Mouse (Mus musculus) forebrain, postnatal 0 days (tissue): ENCODE results near the gene H2al1f. TPM values are rescaled to one million over a fixed set of nuclear protein-coding genes. Genes with fewer than 3 reads are reported as not detected.
"Not testable (repeated sequence)": the region's sequence is repeated elsewhere in the genome, so short reads cannot be mapped to it uniquely, and the experiment has no call there.

ENCODE experiments used
- ATAC-seq: fragments of 200-750 bp; cut with Nextera tagmentation; 2 replicates; pipeline ENCODE4 v1.8.0; 2017; ENCODE audit warnings: mild to moderate bottlenecking, moderate library complexity
- DNase-seq: peaks from one replicate; pipeline ENCODE4 v3.0.0-alpha.2; 2015
- H3K27ac ChIP-seq: fragments of 300-500 bp; sonication (generic); 2 replicates; pipeline ENCODE4 v1.5.1; 2014; ENCODE audit warnings: low read depth, mild to moderate bottlenecking, antibody characterized with exemption, low read length, moderate library complexity, mixed read lengths
- H3K27me3 ChIP-seq: fragments of 300-500 bp; sonication (generic); 2 replicates; pipeline ENCODE4 v1.6.1; 2014; ENCODE audit warnings: mild to moderate bottlenecking, low read length, mixed read lengths; ENCODE audit not compliant: insufficient read depth
- H3K36me3 ChIP-seq: fragments of 300-500 bp; sonication (generic); 2 replicates; pipeline ENCODE4 v1.6.1; 2014; ENCODE audit warnings: mild to moderate bottlenecking, moderate library complexity; ENCODE audit not compliant: insufficient read depth
- H3K4me1 ChIP-seq: fragments of 300-500 bp; sonication (generic); 2 replicates; pipeline ENCODE4 v1.6.1; 2014; ENCODE audit warnings: antibody characterized with exemption; ENCODE audit not compliant: insufficient read depth
- H3K4me2 ChIP-seq: fragments of 300-500 bp; sonication (generic); 2 replicates; pipeline ENCODE4 v1.6.1; 2014; ENCODE audit warnings: low read depth, mild to moderate bottlenecking, moderate library complexity
- H3K4me3 ChIP-seq: fragments of 300-500 bp; sonication (generic); 2 replicates; pipeline ENCODE4 v1.5.1; 2014; ENCODE audit warnings: low read depth, low read length, mixed read lengths
- H3K9ac ChIP-seq: fragments of 300-500 bp; sonication (generic); 2 replicates; pipeline ENCODE4 v1.6.1; 2014; ENCODE audit warnings: mild to moderate bottlenecking
- H3K9me3 ChIP-seq: fragments of 300-500 bp; sonication (generic); 2 replicates; pipeline ENCODE4 v1.6.1; 2016; ENCODE audit warnings: low read length
- CTCF ChIP-seq: sonication (generic); IDR thresholded peaks from 2 replicates; pipeline ENCODE4 v1.5.1; 2016; ENCODE audit warnings: antibody characterized with exemption, control low read depth, low read depth
- WGBS: fragments of 180-500 bp; shearing (Covaris S2); extraction: QIAGEN DNeasy Blood & Tissue Kit; methylation state at CpG from one replicate; pipeline ENCODE4 v1.1.7; 2014; 5-methylcytosine and 5-hydroxymethylcytosine counted together
- polyA plus RNA-seq: library from polyadenylated mRNA; unstranded; fragments of >200 nt; fragmentation: Nextera tagmentation; extraction: Ambion mirVana; gene quantifications from 2 replicates; pipeline ENCODE4 v1.2.1, GENCODE M21; 2015
- total RNA-seq: library from RNA; depleted of rRNA; stranded (reverse); fragments of >200 nt; gene quantifications from 2 replicates; pipeline ENCODE4 v1.2.3, GENCODE M21; 2014; rRNA removed

H2al1f gene
- total RNA-seq (not detected in 2 replicates), polyA plus RNA-seq (not detected in 2 replicates)

DNA sequence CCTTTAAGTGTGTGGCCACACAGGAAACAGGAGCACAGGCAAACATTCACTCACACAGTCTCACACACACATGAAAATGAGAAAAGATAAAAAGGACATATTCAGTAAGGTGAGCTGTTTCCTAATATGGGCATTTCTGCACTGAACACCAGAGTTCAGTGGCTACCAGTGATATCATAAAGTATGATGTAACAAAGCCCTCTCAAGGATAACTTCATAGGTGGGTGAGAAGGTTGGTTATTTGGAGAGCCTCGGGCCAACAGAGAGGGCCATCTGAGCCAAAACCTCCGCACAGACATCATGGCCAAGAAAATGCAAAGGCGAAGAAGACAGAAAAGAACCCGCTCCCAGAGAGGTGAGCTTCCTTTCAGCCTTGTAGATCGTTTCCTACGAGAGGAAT lies at the start of gene H2al1f:
H2al1f (plus strand) TSS at position 301 of the 400 bp plus-strand sequence.
- not testable (repeated sequence) for H3K36me3 ChIP-seq, ATAC-seq, H3K9ac ChIP-seq, DNase-seq, H3K27me3 ChIP-seq, H3K9me3 ChIP-seq, H3K4me1 ChIP-seq, H3K4me2 ChIP-seq, H3K27ac ChIP-seq, H3K4me3 ChIP-seq
- no CpG with 5 or more reads among the region's 6 CpGs for WGBS

- 66% methylated on average over 7 of the region's 7 CpGs for WGBS
- TF ChIP-seq CTCF, result no peak
- Histone ChIP-seq H3K27me3 (no peaks in the 10 kb centered on the region), H3K4me2 (no peak overlapping the region), H3K4me1 (no peaks in the 10 kb centered on the region), H3K36me3 (no peaks in the 10 kb centered on the region), H3K4me3 (no peak overlapping the region), H3K9ac (no peak overlapping the region), H3K9me3 (no peaks in the 10 kb centered on the region), H3K27ac (no peak overlapping the region)
- DNase-seq, result no peak
- ATAC-seq, result no peak
Measured at GRCm38 (mm10) chrX:11267791-11268190, 47.2 kb upstream of the H2al1f start.

DNA sequence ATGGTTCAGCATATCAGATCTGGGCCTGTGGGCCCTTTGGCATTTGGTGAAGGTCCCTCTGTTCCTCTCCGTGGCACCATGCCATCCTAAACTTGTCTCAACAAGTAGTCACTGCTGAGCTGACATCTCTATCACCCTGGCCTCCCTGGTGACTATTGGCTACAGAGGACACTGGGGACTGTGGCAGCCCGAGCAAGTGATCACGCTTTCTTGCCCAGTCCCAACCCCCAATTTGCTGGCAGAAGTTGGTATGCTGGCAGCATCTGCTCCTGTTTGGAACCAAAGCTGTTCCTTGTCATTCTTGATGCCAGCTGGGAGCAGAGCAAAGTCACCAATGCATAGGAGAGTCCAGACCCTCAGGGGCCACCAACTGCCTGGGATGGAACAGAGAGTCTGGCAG lies 45.9 kb upstream of the H2al1f start:
- no peak for TF ChIP-seq CTCF
- Histone ChIP-seq H3K4me1 (no peaks in the 10 kb centered on the region), H3K27ac (no peak overlapping the region), H3K4me3 (no peak overlapping the region), H3K4me2 (no peak overlapping the region), H3K27me3 (no peaks in the 10 kb centered on the region), H3K9me3 (no peaks in the 10 kb centered on the region), H3K36me3 (no peaks in the 10 kb centered on the region), H3K9ac (no peak overlapping the region)
- WGBS, result 61% methylated on average over 3 of the region's 3 CpGs
- DNase-seq (peak; percentile 50), ATAC-seq (peak; percentile 64)

DNA sequence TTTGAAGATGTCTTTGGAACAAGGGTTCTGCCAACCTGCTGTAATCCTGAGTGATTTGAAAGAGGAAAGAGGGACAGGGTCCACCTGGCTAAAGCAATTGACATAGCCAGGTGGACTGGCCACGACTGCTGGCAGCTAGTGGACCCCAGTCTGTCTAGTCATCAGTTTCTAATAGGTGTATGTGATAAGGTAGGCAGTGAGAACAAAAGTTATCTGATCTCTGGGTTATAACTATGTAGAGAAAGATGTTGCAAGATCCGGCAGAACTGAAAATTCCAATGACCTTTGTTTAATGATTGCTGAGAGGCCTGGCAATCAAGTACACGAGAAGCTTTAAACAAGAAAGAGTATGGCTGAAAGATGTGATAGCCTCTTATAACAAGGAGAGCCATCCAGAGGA lies 41.8 kb upstream of the H2al1f start:
- Histone ChIP-seq H3K4me2 (no peak overlapping the region), H3K4me1 (no peaks in the 10 kb centered on the region), H3K9me3 (no peaks in the 10 kb centered on the region), H3K27ac (no peak overlapping the region), H3K27me3 (no peaks in the 10 kb centered on the region), H3K4me3 (no peak overlapping the region), H3K9ac (no peak overlapping the region), H3K36me3 (no peaks in the 10 kb centered on the region)
- TF ChIP-seq CTCF, result no peak
- ATAC-seq, result no peak
- DNase-seq, result no peak
- 83% methylated on average over 3 of the region's 3 CpGs for WGBS

DNA sequence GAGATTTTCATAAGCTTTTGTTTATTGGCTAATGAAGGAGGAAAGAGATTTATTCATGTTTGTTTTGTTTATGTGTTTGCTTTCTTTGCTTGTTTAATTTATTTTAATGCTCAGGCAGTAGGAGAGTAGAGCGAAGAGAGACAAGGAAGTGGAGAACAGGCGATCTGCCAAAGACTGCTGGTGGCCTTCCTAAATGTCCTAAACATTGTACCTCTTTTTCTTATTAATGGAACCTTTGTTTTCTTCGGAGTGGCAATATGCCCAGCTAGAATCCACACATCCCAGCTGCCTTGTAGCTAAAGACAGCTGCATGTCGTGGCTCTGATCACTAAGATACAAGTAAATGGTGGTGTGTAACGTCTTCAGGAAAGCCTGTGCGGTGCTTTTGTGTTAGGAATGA lies 37.9 kb upstream of the H2al1f start:
- Histone ChIP-seq H3K4me2 (no peak overlapping the region), H3K9me3 (no peaks in the 10 kb centered on the region), H3K4me1 (no peaks in the 10 kb centered on the region), H3K9ac (no peak overlapping the region), H3K36me3 (no peaks in the 10 kb centered on the region), H3K4me3 (no peak overlapping the region), H3K27me3 (no peaks in the 10 kb centered on the region), H3K27ac (no peak overlapping the region)
- 64% methylated on average over 6 of the region's 6 CpGs for whole genome bisulfite sequencing
- DNase-seq (no peak), ATAC-seq (no peak)
- TF ChIP-seq CTCF, result no peak

- H3K9me3 ChIP-seq, result no peaks in the 10 kb centered on the region
- ATAC-seq (no peak), DNase-seq (no peak)
- WGBS, result 66% methylated on average over 2 of the region's 2 CpGs
- H3K9ac ChIP-seq, result no peak overlapping the region
- no peaks in the 10 kb centered on the region for H3K36me3 ChIP-seq
- no peak overlapping the region for H3K27ac ChIP-seq
- TF ChIP-seq CTCF, result no peak
- H3K27me3 ChIP-seq, result no peaks in the 10 kb centered on the region
- no peak overlapping the region for H3K4me3 ChIP-seq
- H3K4me1 ChIP-seq, result no peaks in the 10 kb centered on the region
- H3K4me2 ChIP-seq, result no peak overlapping the region
Measured at GRCm38 (mm10) chrX:11280741-11281140, 34.2 kb upstream of the H2al1f start.

DNA sequence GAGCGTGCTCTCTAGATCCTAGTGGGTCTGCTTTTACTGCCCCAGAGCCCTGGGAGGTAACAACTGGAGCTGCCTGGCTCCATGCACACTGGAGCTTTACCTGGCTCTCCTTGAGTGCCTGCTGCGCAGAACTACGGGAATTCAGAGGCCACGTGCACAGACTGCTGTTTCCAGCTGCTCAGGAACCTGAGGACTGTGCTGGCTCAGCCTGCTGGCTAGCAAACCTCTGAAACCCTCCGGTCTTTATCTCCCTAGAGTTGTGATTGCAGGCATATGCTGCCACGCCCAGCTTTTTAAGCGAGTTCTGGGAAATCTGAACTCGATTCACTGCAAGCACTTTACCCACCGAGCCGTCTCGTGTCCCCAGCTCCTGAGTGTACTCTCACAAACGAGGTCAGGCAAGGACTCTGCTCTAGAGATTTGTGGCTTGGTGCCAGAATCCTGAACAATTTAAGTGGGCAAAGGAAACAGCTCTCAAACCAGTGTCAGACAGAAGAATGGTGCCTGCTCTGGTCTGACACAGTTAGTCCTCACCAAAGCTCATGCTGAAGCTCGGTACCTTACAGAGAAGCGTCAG lies 26.6 kb upstream of the H2al1f start:
- Histone ChIP-seq H3K9ac (no peak overlapping the region), H3K27ac (no peak overlapping the region), H3K9me3 (no peaks in the 10 kb centered on the region), H3K4me3 (no peak overlapping the region), H3K36me3 (no peaks in the 10 kb centered on the region), H3K27me3 (no peaks in the 10 kb centered on the region), H3K4me1 (no peaks in the 10 kb centered on the region), H3K4me2 (no peak overlapping the region)
- DNase-seq (no peak), ATAC-seq (no peak)
- no peak for TF ChIP-seq CTCF
- 75% methylated on average over 14 of the region's 14 CpGs for WGBS
